Mouse (Mus musculus): ENCODE measurements around the gene Srsf6. TPM values are rescaled to one million over a fixed set of nuclear protein-coding genes. Genes with fewer than 3 reads are reported as not detected.
A peak's percentile ranks its signal among the peaks of the same experiment; 100 is the strongest.

The Srsf6 gene
- total and polyA plus RNA-seq, 2 experiments from 2014 or later: 59.2 to 71.6 TPM

DNA sequence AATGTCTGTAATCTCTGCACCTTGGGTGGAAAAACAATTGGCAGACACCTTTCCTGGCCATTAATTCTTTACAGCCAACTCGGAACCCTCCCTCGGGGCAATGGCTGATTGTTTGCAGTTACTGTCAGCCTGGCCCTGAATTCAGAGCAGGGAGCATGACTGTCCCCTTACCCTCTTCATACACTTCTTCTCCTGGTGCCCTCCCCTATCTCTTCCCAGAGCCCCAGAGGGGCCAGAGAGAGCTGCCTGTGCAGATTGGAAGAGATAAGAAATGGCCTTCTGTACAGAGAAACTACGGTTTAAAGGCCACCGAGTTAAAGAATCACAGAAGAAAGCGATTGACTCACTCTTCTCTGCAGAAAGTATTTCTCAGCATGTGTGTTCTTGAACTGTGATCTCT lies 11.4 kb upstream of the Srsf6 start:
- 45% methylated on average over 5 of the region's 5 CpGs for WGBS
- ATAC-seq (ENCODE audit: insufficient read depth, low read depth) (no peak), DNase-seq (ENCODE audit: low spot score) (no peak)
- Histone ChIP-seq H3K4me1 (ENCODE audit: control insufficient read depth, insufficient read depth) (no peaks in the 10 kb centered on the region), H3K27me3 (ENCODE audit: control insufficient read depth, insufficient read depth, low read length) (peaks cover 9% of the 10 kb centered on the region; the same call in 1 of the 2 replicates), H3K9me3 (replicated peaks; ENCODE audit: control insufficient read depth, low read length) (no peaks in the 10 kb centered on the region), H3K4me2 (ENCODE audit: low read depth, low read length) (no peak overlapping the region), H3K9ac (replicated peaks; ENCODE audit: low read depth, low read length) (no peak overlapping the region), H3K36me3 (replicated peaks; ENCODE audit: control insufficient read depth, insufficient read depth, low read length) (no peaks in the 10 kb centered on the region), H3K27ac (ENCODE audit: low read depth) (no peak overlapping the region), H3K4me3 (ENCODE audit: low read depth, low read length) (no peak overlapping the region)
- TF ChIP-seq EP300 (IDR thresholded peaks at IDR 0.05; ENCODE audit: low read depth) (no peak), CTCF (IDR thresholded peaks at IDR 0.05; ENCODE audit: low read depth) (no peak)

DNA sequence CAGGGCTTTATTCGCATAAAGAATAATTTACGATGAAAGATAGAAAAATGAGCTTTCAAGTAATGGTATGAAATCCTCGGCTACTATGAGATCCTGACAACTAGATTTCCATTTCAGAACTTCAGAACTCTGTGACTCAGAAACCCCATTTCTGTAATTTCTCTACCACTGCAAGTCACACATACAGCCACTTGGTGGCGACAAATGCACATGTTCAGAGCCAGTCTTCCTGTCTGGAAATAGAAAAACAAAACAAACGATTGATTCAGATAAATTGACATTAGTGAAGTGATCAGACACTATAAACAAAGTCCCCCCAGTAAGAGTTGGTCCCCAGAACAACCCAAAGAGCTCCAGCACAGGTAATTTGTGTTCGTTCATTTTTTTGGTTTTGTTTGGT lies 9.1 kb upstream of the Srsf6 start:
- ATAC-seq (ENCODE audit: insufficient read depth, low read depth) (no peak), DNase-seq (ENCODE audit: low spot score) (peak; percentile 57)
- Histone ChIP-seq H3K4me1 (ENCODE audit: control insufficient read depth, insufficient read depth) (no peaks in the 10 kb centered on the region), H3K36me3 (replicated peaks; ENCODE audit: control insufficient read depth, insufficient read depth, low read length) (no peaks in the 10 kb centered on the region), H3K27me3 (ENCODE audit: control insufficient read depth, insufficient read depth, low read length) (no peaks in the 10 kb centered on the region), H3K9ac (replicated peaks; ENCODE audit: low read depth, low read length) (no peak overlapping the region), H3K27ac (ENCODE audit: low read depth) (no peak overlapping the region), H3K4me2 (ENCODE audit: low read depth, low read length) (no peak overlapping the region), H3K9me3 (replicated peaks; ENCODE audit: control insufficient read depth, low read length) (no peaks in the 10 kb centered on the region), H3K4me3 (ENCODE audit: low read depth, low read length) (no peak overlapping the region)
- 7% methylated on average over 6 of the region's 6 CpGs for WGBS
- no peak for TF ChIP-seq EP300 (IDR thresholded peaks at IDR 0.05; ENCODE audit: low read depth)
- TF ChIP-seq CTCF (IDR thresholded peaks at IDR 0.05; ENCODE audit: low read depth): peak; percentile 89

DNA sequence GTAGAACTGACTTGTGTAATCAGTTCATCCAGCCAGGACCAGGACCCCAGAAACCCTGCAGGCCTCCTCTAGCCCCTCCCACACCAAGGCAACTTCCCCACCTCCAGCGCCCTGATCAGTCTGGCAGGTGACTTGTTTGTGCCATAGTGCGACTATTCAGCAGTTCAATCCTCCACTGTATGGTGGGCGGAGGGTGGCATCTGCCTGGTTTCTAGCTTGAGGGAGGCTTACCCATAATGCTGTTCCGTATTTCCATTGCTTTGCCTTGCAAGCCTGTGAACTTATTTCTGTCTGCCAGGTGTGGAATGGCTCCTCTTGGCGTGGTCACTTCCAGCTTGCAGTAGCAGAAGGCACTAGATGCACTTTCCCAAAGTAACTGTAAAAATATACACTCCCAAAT lies 8.5 kb upstream of the Srsf6 start:
- no peak overlapping the region for H3K4me2 ChIP-seq (ENCODE audit: low read depth, low read length)
- no peak for ATAC-seq (ENCODE audit: insufficient read depth, low read depth)
- no peak overlapping the region for H3K27ac ChIP-seq (ENCODE audit: low read depth)
- no peaks in the 10 kb centered on the region for H3K36me3 ChIP-seq (replicated peaks; ENCODE audit: control insufficient read depth, insufficient read depth, low read length)
- no peaks in the 10 kb centered on the region for H3K4me1 ChIP-seq (ENCODE audit: control insufficient read depth, insufficient read depth)
- no peak for DNase-seq (ENCODE audit: low spot score)
- 76% methylated on average over 5 of the region's 5 CpGs for WGBS
- no peak overlapping the region for H3K9ac ChIP-seq (replicated peaks; ENCODE audit: low read depth, low read length)
- no peaks in the 10 kb centered on the region for H3K27me3 ChIP-seq (ENCODE audit: control insufficient read depth, insufficient read depth, low read length)
- H3K4me3 ChIP-seq (ENCODE audit: low read depth, low read length): no peak overlapping the region
- H3K9me3 ChIP-seq (replicated peaks; ENCODE audit: control insufficient read depth, low read length): no peaks in the 10 kb centered on the region
- TF ChIP-seq EP300 (IDR thresholded peaks at IDR 0.05; ENCODE audit: low read depth) (no peak), CTCF (IDR thresholded peaks at IDR 0.05; ENCODE audit: low read depth) (no peak)

DNA sequence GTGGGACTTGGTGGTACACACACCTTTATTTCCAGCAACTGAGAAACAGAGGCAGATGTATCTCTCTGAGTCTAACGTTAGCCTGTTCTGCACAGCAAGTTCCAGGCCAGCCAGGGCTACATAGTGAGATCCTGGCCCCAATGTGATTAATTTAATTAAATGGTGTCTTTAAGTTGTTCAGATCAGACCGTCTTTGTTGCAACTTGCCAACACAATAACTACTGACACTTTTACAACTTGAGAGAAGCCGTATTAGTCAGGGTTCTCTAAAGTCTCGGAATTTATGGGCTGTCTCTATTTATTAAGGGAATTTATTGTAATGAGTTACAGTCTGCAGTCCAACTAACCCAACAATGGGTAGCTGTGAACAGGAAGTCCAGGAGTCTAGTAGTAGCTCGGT lies 7.2 kb upstream of the Srsf6 start:
- Histone ChIP-seq H3K4me1 (ENCODE audit: control insufficient read depth, insufficient read depth) (no peaks in the 10 kb centered on the region), H3K9me3 (replicated peaks; ENCODE audit: control insufficient read depth, low read length) (no peaks in the 10 kb centered on the region), H3K9ac (replicated peaks; ENCODE audit: low read depth, low read length) (no peak overlapping the region), H3K36me3 (replicated peaks; ENCODE audit: control insufficient read depth, insufficient read depth, low read length) (no peaks in the 10 kb centered on the region), H3K27ac (ENCODE audit: low read depth) (no peak overlapping the region), H3K4me3 (ENCODE audit: low read depth, low read length) (no peak overlapping the region), H3K27me3 (ENCODE audit: control insufficient read depth, insufficient read depth, low read length) (no peaks in the 10 kb centered on the region), H3K4me2 (ENCODE audit: low read depth, low read length) (no peak overlapping the region)
- DNase-seq (ENCODE audit: low spot score) (no peak), ATAC-seq (ENCODE audit: insufficient read depth, low read depth) (no peak)
- TF ChIP-seq EP300 (IDR thresholded peaks at IDR 0.05; ENCODE audit: low read depth): no peak
- TF ChIP-seq CTCF (IDR thresholded peaks at IDR 0.05; ENCODE audit: low read depth): no peak
- 77% methylated on average over 5 of the region's 5 CpGs for WGBS

DNA sequence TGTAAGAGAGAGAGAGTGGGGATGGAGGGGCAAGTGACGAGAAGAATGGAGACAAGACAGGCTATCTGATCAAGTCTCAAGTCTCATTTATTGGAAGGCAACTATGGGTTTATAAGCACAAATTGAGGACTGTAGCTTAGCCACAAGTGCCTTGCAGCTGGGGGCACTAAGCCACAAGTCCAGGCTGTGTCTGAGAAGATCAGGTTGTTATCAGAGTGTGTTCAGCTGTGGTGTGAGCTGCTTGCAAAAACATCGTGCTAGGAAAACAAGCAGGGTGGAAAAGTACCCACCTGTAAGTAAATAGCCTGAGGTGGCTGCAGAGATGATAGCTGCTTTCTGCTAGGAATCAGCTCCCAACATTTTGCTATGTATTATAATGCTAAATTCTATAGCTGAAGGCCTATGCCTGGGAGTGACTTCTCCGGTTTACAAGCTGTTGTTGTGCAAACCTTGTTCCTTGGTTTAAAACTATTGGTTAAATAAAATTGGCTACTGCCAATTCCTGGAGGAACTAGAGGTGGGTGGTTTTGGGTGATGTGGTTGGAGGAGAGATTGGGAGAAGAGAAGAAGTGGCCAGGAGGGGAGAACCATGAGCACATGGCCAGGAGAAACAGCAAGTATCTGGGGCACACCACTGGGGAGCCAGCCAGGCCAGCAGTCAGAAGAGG lies 3.3 kb upstream of the Srsf6 start:
- Histone ChIP-seq H3K4me3 (ENCODE audit: low read depth, low read length) (no peak overlapping the region), H3K36me3 (replicated peaks; ENCODE audit: control insufficient read depth, insufficient read depth, low read length) (no peaks in the 10 kb centered on the region), H3K27me3 (ENCODE audit: control insufficient read depth, insufficient read depth, low read length) (no peaks in the 10 kb centered on the region), H3K9me3 (replicated peaks; ENCODE audit: control insufficient read depth, low read length) (no peaks in the 10 kb centered on the region), H3K4me1 (ENCODE audit: control insufficient read depth, insufficient read depth) (peaks cover 6% of the 10 kb centered on the region), H3K27ac (ENCODE audit: low read depth) (no peak overlapping the region), H3K4me2 (ENCODE audit: low read depth, low read length) (no peak overlapping the region), H3K9ac (replicated peaks; ENCODE audit: low read depth, low read length) (no peak overlapping the region)
- DNase-seq (ENCODE audit: low spot score) (no peak), ATAC-seq (ENCODE audit: insufficient read depth, low read depth) (no peak)
- WGBS: 60% methylated on average over 3 of the region's 3 CpGs
- TF ChIP-seq EP300 (IDR thresholded peaks at IDR 0.05; ENCODE audit: low read depth) (no peak), CTCF (IDR thresholded peaks at IDR 0.05; ENCODE audit: low read depth) (no peak)

DNA sequence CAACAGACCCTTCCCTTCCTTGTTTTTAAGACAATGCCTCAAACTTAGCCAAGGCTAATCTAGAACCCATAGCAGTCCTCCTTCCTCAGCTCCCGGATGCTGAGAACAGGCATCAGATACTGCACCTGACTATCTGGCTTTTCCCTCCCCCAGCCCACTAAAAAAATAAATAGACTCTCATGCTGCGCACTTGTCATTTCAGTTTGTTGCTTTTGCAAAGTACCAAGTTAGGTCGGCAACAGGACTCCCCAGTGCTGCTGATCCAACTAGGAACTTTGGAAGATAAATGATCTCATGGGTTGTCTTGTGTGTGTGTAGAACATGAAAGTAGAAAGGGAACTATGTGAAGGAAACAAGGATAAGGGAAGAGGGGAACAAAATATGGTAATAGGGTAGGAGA lies 1.6 kb upstream of the Srsf6 start:
- peaks cover 8% of the 10 kb centered on the region for H3K4me1 ChIP-seq (ENCODE audit: control insufficient read depth, insufficient read depth)
- WGBS: 52% methylated on average over 3 of the region's 3 CpGs
- DNase-seq (ENCODE audit: low spot score): no peak
- H3K4me2 ChIP-seq (ENCODE audit: low read depth, low read length): no peak overlapping the region
- peaks cover 16% of the 10 kb centered on the region for H3K36me3 ChIP-seq (replicated peaks; ENCODE audit: control insufficient read depth, insufficient read depth, low read length)
- H3K27ac ChIP-seq (ENCODE audit: low read depth): no peak overlapping the region
- no peak overlapping the region for H3K9ac ChIP-seq (replicated peaks; ENCODE audit: low read depth, low read length)
- ATAC-seq (ENCODE audit: insufficient read depth, low read depth): no peak
- no peak for TF ChIP-seq CTCF (IDR thresholded peaks at IDR 0.05; ENCODE audit: low read depth)
- no peak for TF ChIP-seq EP300 (IDR thresholded peaks at IDR 0.05; ENCODE audit: low read depth)
- no peaks in the 10 kb centered on the region for H3K27me3 ChIP-seq (ENCODE audit: control insufficient read depth, insufficient read depth, low read length)
- no peaks in the 10 kb centered on the region for H3K9me3 ChIP-seq (replicated peaks; ENCODE audit: control insufficient read depth, low read length)
- H3K4me3 ChIP-seq (ENCODE audit: low read depth, low read length): no peak overlapping the region
